Comparison of ENCODE assay signal across 9 mouse cellular contexts in genomic region chr16:44767967-44768366, GRCm38 (mm10). TPM values are rescaled to one million over a fixed set of nuclear protein-coding genes. Genes with fewer than 3 reads are reported as not detected.
DNase-seq lines count a peak whose midpoint lies in the region; ATAC-seq and TF ChIP-seq lines count a peak whose summit lies in the region.
"Had no signal": no experiment of that assay in that cellular context is flagged by ENCODE, and none has a peak within 500 bp of the region (broad histone marks: within the 10 kb centered on the region; RNA-seq: fewer than 3 reads in every experiment).

No protein-coding gene starts in this region.

- H3K9me3 ChIP-seq in hindbrain, postnatal 0 days (ENCODE audit: low read length): no peaks in the 10 kb centered on the region
- H3K9me3 ChIP-seq: hindbrain, embryonic 15.5 days had no signal

- H3K79me2 ChIP-seq in heart, adult 2 months (replicated peaks; ENCODE audit: control insufficient read depth, insufficient read depth, low read length): no peaks in the 10 kb centered on the region

- no peak overlapping the region for H3K9ac ChIP-seq in heart, adult 2 months (ENCODE audit: low read depth, low read length)
- no peak overlapping the region for H3K9ac ChIP-seq in hindbrain, postnatal 0 days (replicated peaks; ENCODE audit: low read length)
- H3K9ac ChIP-seq: hindbrain, embryonic 15.5 days had no signal

- no peak for TF ChIP-seq POLR2A in heart, adult 2 months (IDR thresholded peaks at IDR 0.05; ENCODE audit: insufficient read depth, low read depth, low read length)
- TF ChIP-seq POLR2A in spleen, adult 2 months (IDR thresholded peaks at IDR 0.05; ENCODE audit: low read depth, low read length): no peak

- 38% methylated on average over 2 of the region's 2 CpGs for WGBS in heart, adult 2 months
- WGBS in spleen, adult 2 months: 27% methylated on average over 2 of the region's 2 CpGs
- WGBS in hindbrain, postnatal 0 days: 53% methylated on average over 2 of the region's 2 CpGs

- H3K4me3 ChIP-seq in heart, adult 2 months: no peak overlapping the region
- H3K4me3 ChIP-seq in spleen, adult 2 months (ENCODE audit: extremely low read depth, insufficient read depth, insufficient read length): no peak overlapping the region
- H3K4me3 ChIP-seq in hindbrain, postnatal 0 days (ENCODE audit: low read length): no peak overlapping the region
- H3K4me3 ChIP-seq: hindbrain, embryonic 15.5 days had no signal

- no peaks in the 10 kb centered on the region for H3K27me3 ChIP-seq in heart, adult 2 months (ENCODE audit: control insufficient read depth, insufficient read depth, low read length)
- no peaks in the 10 kb centered on the region for H3K27me3 ChIP-seq in spleen, adult 2 months (ENCODE audit: control insufficient read depth, insufficient read depth, low read length)
- no peaks in the 10 kb centered on the region for H3K27me3 ChIP-seq in hindbrain, postnatal 0 days (ENCODE audit: insufficient read depth, low read length)
- H3K27me3 ChIP-seq: hindbrain, embryonic 15.5 days had no signal

- no peak overlapping the region for H3K4me2 ChIP-seq in hindbrain, postnatal 0 days (ENCODE audit: low read depth, low read length)
- H3K4me2 ChIP-seq: hindbrain, embryonic 15.5 days had no signal

- H3K36me3 ChIP-seq in heart, adult 2 months (ENCODE audit: control insufficient read depth, insufficient read depth, low read length): no peaks in the 10 kb centered on the region
- H3K36me3 ChIP-seq in spleen, adult 2 months (ENCODE audit: control insufficient read depth, insufficient read depth, low read length): no peaks in the 10 kb centered on the region
- H3K36me3 ChIP-seq in hindbrain, postnatal 0 days (ENCODE audit: insufficient read depth, low read length): no peaks in the 10 kb centered on the region
- H3K36me3 ChIP-seq: hindbrain, embryonic 15.5 days had no signal

- no peak for DNase-seq in heart, adult 2 months
- DNase-seq in heart, adult 9 months (ENCODE audit: low spot score in 2 of 2): no peak
- peak in 1 of 2 experiments; percentile 29 for DNase-seq in spleen, adult 2 months (ENCODE audit: low read depth in 1 of 2, low spot score in 2 of 2)
- DNase-seq in spleen, adult 12 weeks (ENCODE audit: low spot score): no peak
- peak; percentile 66 for DNase-seq in hindbrain, postnatal 0 days (ENCODE audit: low spot score)
- peak; percentile 34 for DNase-seq in telencephalon, adult 2 months (ENCODE audit: low read depth, low spot score)
- DNase-seq in kidney, postnatal 25 days: no peak
- no peak for DNase-seq in right cerebral cortex, postnatal 14 days

- peak; percentile 80 for TF ChIP-seq CTCF in heart, adult 2 months (IDR thresholded peaks at IDR 0.05)
- TF ChIP-seq CTCF in spleen, adult 2 months (IDR thresholded peaks at IDR 0.05; ENCODE audit: extremely low read depth, insufficient read depth, insufficient read length, insufficient replicate concordance): 0 out of 2 replicates have a peak, but pooled peaks have one; percentile 4
- TF ChIP-seq CTCF in hindbrain, postnatal 0 days (IDR thresholded peaks at IDR 0.05; ENCODE audit: low read depth): peak; percentile 80

- no peak for TF ChIP-seq EP300 in heart, adult 2 months (IDR thresholded peaks at IDR 0.05; ENCODE audit: insufficient read depth, low read depth, low read length)

- ATAC-seq in hindbrain, postnatal 0 days: peak; percentile 66

- H3K27ac ChIP-seq in heart, adult 2 months: no peak overlapping the region
- no peak overlapping the region for H3K27ac ChIP-seq in spleen, adult 2 months (ENCODE audit: insufficient read depth, low read length)
- no peak overlapping the region for H3K27ac ChIP-seq in hindbrain, postnatal 0 days
- H3K27ac ChIP-seq: hindbrain, embryonic 15.5 days had no signal

- H3K4me1 ChIP-seq in heart, adult 2 months (ENCODE audit: control insufficient read depth, insufficient read depth, low read length): no peaks in the 10 kb centered on the region
- no peaks in the 10 kb centered on the region for H3K4me1 ChIP-seq in spleen, adult 2 months (ENCODE audit: control insufficient read depth, insufficient read depth, insufficient read length)
- H3K4me1 ChIP-seq in hindbrain, postnatal 0 days (ENCODE audit: insufficient read depth, low read length): no peaks in the 10 kb centered on the region
- H3K4me1 ChIP-seq: hindbrain, embryonic 15.5 days had no signal

- intact Hi-C loops in heart, adult 2 months (cut with DNase I): loop anchor here (1.0 to 5.0 kb wide), 3 partner anchors 254 to 355 kb away; no protein-coding TSS in a partner anchor

RNA-seq across cellular contexts. Expression of gene Cd200r1, which starts 2.4 kb away (rescaled TPM):
- under 1 TPM; 0.32 to 0.42 TPM for total RNA-seq in heart, adult 2 months (2021)
- polyA plus RNA-seq in heart, adult 2 months (2012; rRNA removed): 0.23 and 0.82 TPM in 2 replicates
- polyA plus RNA-seq in spleen, adult 2 months (2012; rRNA removed): 1.8 and 2.6 TPM in 2 replicates
- 0.42 TPM in 1 of 2 replicates, not detected in the other for total RNA-seq in hindbrain, postnatal 0 days (2014; rRNA removed)
- 0.39 and 0.68 TPM in 2 replicates for polyA plus RNA-seq in hindbrain, postnatal 0 days (2015; fragmentation: Nextera tagmentation; extraction: Ambion mirVana)

RNA-seq across cellular contexts. Expression of gene Gtpbp8, which starts 21.8 kb away (rescaled TPM):
- 1 to 10 TPM; 8.1 to 9.9 TPM for total RNA-seq in heart, adult 2 months (2021)
- 3.2 and 4.4 TPM in 2 replicates for polyA plus RNA-seq in heart, adult 2 months (2012; rRNA removed)
- 3.4 and 3.7 TPM in 2 replicates for polyA plus RNA-seq in spleen, adult 2 months (2012; rRNA removed)
- 22.4 and 22.9 TPM in 2 replicates for total RNA-seq in hindbrain, postnatal 0 days (2014; rRNA removed)
- polyA plus RNA-seq in hindbrain, postnatal 0 days (2015; fragmentation: Nextera tagmentation; extraction: Ambion mirVana): 32.2 and 33.5 TPM in 2 replicates

RNA-seq across cellular contexts. Expression of gene Cd200r4, which starts 43.6 kb away (rescaled TPM):
- not detected for total RNA-seq in heart, adult 2 months (2021)
- polyA plus RNA-seq in heart, adult 2 months (2012; rRNA removed): 0.16 TPM in 1 of 2 replicates, not detected in the other
- polyA plus RNA-seq in spleen, adult 2 months (2012; rRNA removed): 1.2 TPM in 2 replicates
- total RNA-seq in hindbrain, postnatal 0 days (2014; rRNA removed): 0.31 TPM in 1 of 2 replicates, not detected in the other
- 0.16 TPM in 1 of 2 replicates, not detected in the other for polyA plus RNA-seq in hindbrain, postnatal 0 days (2015; fragmentation: Nextera tagmentation; extraction: Ambion mirVana)
- polyA plus RNA-seq: hindbrain, embryonic 15.5 days had no signal

RNA-seq across cellular contexts. Expression of gene Nepro, which starts 43.9 kb away (rescaled TPM):
- total RNA-seq in heart, adult 2 months (2021): 1 to 10 TPM; 4.0 to 4.9 TPM
- polyA plus RNA-seq in heart, adult 2 months (2012; rRNA removed): 1.3 and 2.9 TPM in 2 replicates
- polyA plus RNA-seq in spleen, adult 2 months (2012; rRNA removed): 2.2 and 4.4 TPM in 2 replicates
- total RNA-seq in hindbrain, postnatal 0 days (2014; rRNA removed): 3.3 and 3.5 TPM in 2 replicates
- 3.2 TPM in 2 replicates for polyA plus RNA-seq in hindbrain, postnatal 0 days (2015; fragmentation: Nextera tagmentation; extraction: Ambion mirVana)

Comparison
In these comparisons a context has a peak if more than half of its experiments do, and no peak if none do; other contexts are left out.
1. DNase-seq: peak in hindbrain, postnatal 0 days (single experiment) and telencephalon, adult 2 months (single experiment); none in heart, adult 2 months (0 of 2), heart, adult 9 months (0 of 2), spleen, adult 12 weeks (single experiment), kidney, postnatal 25 days (0 of 2) and right cerebral cortex, postnatal 14 days (single experiment).
2. CTCF ChIP-seq: peak in every context shown above with its lines; median percentile 80 in heart, adult 2 months; 80 in hindbrain, postnatal 0 days; 4 in spleen, adult 2 months.